Mouse (Mus musculus): ENCODE results near the gene Tshb. TPM values are rescaled to one million over a fixed set of nuclear protein-coding genes. Genes with fewer than 3 reads are reported as not detected.

Tshb gene
- not detected for total RNA-seq (2021)
- long read RNA-seq, partial matches to known transcripts: 0 of 1 reads
- long read RNA-seq, other reads (novel, unspliced or antisense): 1 of 1 reads

GRCm38 (mm10) chr3:102782618-102783017, at the start of gene Tshb:
Gene Tshb (minus strand): TSS chr3:102782718.
- DNase-seq (ENCODE audit: low spot score in 2 of 2): no peak

- peak; percentile 82 to 87 for DNase-seq (ENCODE audit: low spot score in 2 of 2)
Measured at GRCm38 (mm10) chr3:102803937-102804336, 21.4 kb upstream of the Tshb start.

DNA sequence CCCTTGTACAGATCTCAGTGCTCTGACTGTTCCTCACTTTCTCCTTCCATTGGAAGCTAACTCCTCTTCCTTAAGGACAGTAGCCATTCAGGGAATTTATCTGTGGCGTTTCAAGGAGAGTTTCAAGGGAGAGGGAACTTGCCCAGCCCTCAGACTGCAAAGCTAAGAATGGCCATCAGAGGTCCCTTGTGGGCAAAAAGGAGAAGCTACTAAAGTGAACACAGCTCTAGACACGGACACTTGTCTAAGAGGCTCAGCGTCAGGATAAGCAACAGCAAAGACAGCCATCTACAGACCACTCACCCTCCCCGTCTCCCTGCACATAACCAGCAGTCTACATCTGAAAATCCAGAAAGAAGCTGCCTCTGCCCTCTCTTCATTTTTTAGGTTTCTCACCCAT, 4.9 kb upstream of the Tshb start:
- DNase-seq (ENCODE audit: low spot score in 2 of 2): no peak

GRCm38 (mm10) chr3:102773018-102773417, 9.5 kb downstream of the Tshb start:
- no peak for DNase-seq (ENCODE audit: low spot score in 2 of 2)

DNA sequence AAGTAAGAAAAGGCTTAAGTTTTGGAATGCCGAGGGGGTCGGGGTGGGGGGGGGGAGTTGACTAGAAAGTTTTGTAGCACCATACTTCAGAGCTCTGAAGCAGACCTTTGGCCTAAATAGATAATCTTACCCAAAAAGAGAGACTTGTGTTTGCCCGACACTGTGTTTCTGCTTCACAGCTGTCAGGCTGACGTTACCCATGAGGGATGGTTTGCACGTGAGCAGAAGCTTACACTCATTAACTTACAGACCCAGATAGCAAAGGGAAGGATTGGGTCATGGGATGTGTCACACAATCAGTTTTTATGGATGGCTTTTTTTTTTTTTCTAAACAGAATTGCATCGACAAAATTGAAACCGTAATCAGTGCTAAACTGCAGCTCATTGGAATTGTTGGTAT, 17.7 kb downstream of the Tshb start:
- no peak for DNase-seq (ENCODE audit: low spot score in 2 of 2)

DNA sequence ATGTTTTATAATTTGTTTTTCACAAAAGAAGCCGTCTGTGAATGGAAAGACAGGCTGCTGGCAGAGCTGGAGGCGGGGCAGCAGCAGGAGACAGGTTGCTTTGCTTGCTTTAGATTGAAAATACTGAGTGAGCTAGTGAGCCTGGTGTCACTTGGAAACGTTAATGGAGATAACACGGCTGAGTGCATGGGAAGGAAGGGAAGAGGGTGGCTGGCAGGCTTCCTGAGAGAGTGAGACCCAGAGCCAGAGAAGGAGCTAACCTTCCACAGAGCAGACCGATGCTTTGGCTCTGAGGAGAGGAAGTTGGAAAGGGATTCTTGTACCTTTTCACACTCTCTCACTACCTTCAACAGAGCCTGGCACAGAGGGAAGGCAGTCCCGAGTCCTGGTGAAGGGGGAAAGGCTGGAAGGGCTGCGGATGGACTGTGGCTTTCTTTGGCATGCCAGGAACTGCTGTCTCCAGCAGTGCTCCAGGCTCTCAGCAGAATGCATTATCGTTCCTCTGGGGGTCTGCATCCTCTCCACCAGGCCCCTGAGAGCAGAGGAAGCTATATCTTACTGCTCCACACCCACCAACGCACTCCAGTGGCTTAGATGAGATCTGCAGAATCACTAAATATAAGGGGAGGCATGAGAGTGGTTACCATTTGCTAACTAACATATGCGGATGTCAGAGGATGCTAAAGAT, 18.7 kb downstream of the Tshb start:
- DNase-seq (ENCODE audit: low spot score in 2 of 2): peak in 1 of 2 experiments; percentile 41

- DNase-seq (ENCODE audit: low spot score in 2 of 2): peak in 1 of 2 experiments; percentile 41
Measured at GRCm38 (mm10) chr3:102762388-102762787, 20.1 kb downstream of the Tshb start.

GRCm38 (mm10) chr3:102760236-102760635, 22.3 kb downstream of the Tshb start:
- no peak for DNase-seq (ENCODE audit: low spot score in 2 of 2)

DNA sequence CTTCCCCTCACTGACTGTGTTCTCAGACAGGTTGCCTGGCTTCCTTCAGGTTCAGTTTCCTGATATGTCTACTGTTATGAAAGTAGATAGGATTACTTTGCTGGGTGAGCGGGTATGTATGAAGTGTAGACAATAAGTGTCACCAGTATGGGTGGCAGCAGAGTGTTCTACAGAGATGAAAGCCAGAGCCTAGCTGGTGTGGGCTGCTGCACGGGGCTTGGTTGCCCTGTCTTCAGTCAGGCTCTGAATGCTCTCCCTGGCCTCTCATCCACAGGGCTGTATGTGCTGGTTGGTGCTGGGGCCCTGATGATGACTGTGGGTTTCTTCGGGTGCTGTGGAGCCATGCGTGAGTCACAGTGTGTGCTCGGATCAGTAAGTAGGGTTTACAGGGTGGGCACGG, 25.5 kb downstream of the Tshb start:
- no peak for DNase-seq (ENCODE audit: low spot score in 2 of 2)

- DNase-seq (ENCODE audit: low spot score in 2 of 2): no peak
Measured at GRCm38 (mm10) chr3:102755801-102756200, 26.7 kb downstream of the Tshb start.

GRCm38 (mm10) chr3:102752457-102752856, 30.1 kb downstream of the Tshb start:
- no peak for DNase-seq (ENCODE audit: low spot score in 2 of 2)

DNA sequence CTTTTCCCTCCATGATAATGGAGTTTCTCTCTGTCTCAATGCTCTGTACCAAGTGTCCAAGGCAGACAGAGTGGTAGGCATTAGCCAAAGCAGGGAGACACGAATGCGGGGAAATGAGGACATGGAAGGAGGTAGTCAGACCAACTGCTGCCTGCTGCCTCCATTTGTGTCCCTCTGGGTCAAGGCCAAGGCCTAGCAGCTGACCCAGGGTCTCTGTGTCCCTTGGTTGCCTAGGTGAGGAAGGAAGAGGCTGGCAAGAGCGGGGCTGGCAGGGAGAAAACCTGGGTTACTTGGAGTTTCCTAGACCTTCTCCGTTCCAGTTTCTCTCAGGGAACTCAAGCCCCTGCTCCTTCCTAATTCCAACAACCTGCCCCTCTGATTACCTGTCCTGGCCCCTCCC, 30.5 kb downstream of the Tshb start:
- no peak for DNase-seq (ENCODE audit: low spot score in 2 of 2)

DNA sequence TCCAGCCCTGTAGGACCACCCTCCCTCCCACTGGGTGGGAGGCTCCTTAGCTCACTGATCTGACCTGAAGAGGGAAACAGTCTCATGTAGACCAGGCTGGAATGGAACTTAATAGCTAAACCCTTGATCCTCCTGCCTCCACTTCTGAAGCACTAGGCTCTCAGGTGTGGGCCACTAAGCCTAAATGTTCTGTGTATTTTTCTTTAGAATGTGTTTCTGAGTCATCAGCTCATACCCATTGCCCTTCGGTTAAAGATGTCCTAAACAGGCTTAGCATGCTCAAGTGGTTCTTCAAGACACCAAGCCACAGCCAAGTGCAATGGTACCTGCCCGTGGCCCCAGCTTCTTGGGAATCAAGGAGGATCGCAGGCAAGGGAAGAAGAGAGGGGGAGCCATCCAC, 31.0 kb downstream of the Tshb start:
- no peak for DNase-seq (ENCODE audit: low spot score in 2 of 2)

GRCm38 (mm10) chr3:102751136-102751535, 31.4 kb downstream of the Tshb start:
- DNase-seq (ENCODE audit: low spot score in 2 of 2): no peak

- DNase-seq (ENCODE audit: low spot score in 2 of 2): no peak
Measured at GRCm38 (mm10) chr3:102748686-102749085, 33.8 kb downstream of the Tshb start.

GRCm38 (mm10) chr3:102748038-102748437, 34.5 kb downstream of the Tshb start:
- no peak for DNase-seq (ENCODE audit: low spot score in 2 of 2)

DNA sequence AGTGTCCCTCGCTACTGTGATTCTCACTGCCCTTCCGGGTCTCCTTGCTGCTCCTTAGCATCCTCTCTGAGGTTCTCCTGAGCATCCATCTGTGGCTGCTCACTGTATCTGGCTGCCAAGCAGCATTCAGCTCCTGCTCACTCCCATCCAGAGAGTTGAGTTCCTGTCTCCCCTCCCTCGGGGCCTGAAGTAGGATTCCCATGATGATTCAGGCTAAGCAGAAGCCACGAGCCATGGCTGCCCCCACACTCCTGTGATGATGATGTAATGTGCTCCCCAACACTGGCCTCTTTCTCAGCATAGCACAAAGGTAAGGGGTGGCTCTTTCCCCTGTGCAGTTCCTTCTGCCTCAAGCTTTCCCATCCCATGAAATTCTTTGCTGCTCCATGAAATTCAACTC, 36.3 kb downstream of the Tshb start:
- no peak for DNase-seq (ENCODE audit: low spot score in 2 of 2)

DNA sequence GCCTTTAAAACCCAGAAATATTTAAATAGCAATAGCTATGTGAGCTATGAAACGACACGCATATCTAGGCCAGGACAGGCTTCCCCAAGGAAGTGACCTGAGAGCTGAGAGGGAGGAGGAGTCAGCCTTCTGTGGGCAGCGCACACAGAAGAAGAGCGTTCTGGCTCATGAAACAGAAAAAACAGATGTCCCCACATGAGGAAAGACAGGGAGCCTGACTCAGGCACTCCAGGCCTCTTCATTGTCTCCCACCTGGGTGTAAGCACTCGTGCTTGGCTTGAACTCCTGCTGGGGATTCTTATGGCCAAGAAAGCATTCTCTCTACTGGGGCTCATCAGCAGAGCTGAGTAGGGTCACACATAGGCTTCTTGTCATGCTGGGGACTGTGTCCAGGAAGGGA, 37.9 kb downstream of the Tshb start:
- no peak for DNase-seq (ENCODE audit: low spot score in 2 of 2)

DNA sequence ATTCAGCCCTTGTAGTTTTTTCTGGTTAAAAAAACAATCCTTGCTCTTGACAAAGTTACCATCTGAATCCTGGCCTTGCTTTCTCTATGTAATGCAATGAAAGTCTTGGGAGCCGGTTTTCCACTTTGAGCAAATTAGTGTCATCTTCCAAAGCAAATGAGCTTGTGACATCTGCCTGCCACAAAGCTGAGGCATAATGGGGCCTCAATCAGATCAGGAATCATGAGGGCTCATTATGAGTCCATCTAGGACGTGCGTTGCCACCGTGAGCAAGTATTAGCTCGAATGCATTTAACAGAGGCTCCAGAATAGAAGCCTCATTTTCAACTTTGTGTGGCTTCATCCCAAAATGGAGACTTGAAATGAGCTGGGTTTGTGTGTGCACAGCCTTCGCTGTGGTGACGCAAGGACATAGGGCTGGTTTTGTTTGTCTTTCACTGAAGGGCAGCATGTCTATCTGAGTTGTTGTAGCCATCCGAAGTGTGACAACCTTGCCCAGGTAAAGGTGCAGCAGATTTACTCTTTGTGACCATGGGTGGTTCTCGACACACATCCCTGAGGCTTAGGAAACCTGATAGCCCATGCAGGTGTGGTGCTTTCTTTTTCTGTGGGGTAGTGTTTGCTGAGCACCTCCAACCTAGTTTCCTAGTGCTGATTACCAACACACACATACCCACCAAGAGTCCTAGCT, 38.6 kb downstream of the Tshb start:
- DNase-seq (ENCODE audit: low spot score in 2 of 2): no peak

DNA sequence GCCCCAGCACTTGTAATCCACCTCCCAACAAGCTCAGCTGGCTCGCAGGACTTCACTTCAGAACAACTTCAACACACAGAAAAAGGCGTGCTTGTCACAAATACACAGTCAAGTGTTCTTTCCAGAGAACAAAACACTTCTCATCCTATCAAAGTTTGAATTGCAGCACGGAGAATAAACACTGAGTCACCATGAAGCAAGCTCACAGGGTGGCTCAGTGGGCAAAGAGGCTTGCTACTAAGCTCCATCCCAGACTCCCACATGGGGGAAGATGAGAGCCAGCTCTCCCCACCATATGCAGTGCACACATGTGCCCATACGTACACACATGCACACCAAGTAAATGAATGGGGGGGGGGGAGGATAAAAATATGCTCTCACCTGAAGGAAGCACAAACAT, 39.3 kb downstream of the Tshb start:
- DNase-seq (ENCODE audit: low spot score in 2 of 2): no peak

DNA sequence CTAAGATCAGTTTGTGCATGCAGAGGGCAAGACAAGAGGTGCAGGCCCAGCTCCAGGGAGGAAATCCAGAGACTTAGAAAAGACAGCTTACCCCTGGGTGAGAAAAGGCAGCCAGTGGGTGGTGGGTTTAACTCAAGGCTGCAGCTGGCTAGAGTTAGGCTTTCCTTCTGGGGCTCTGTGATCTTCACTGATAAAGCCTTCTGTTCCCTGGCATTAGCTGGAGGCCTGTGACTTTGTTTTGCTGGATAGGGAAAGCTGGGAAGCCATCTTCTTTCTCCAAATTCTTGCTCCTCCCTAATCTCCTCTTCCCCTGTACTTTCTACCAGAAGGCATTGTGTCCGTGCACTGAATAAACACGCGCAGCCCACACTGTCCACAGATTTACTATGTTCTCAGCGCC, 39.8 kb downstream of the Tshb start:
- no peak for DNase-seq (ENCODE audit: low spot score in 2 of 2)

- DNase-seq (ENCODE audit: low spot score in 2 of 2): no peak
Measured at GRCm38 (mm10) chr3:102738926-102739325, 43.6 kb downstream of the Tshb start.
